Mouse (Mus musculus): Measurements from ENCODE around the gene Tab1. TPM values are rescaled to one million over a fixed set of nuclear protein-coding genes. Genes with fewer than 3 reads are reported as not detected.

The Tab1 gene
- total and polyA plus RNA-seq, 3 experiments = 11.6 to 17.7 (median 12.0) TPM

DNA sequence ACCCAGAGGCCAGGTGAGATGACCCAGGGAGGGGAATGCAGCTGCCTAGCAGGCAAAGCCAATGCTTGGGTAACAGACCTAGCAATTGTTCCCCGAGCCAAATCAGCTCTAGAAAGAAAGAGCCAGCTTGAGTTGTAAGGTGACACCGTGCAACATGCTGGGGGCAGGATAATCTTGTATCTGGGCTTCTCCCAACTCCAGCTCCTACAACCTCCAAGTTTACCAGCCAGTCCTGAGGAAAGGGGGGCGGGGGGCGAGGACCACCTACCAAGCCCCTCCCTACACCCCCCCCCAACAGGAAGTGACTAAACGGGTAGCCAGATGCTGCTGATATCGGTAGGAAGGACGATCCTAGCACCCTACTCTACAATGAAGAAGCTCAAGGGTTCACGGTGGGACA lies 38.4 kb downstream of the Tab1 start:
- Histone ChIP-seq H3K9me3 (replicated peaks; ENCODE audit: low read length) (peaks cover 2% of the 10 kb centered on the region), H3K4me3 (replicated peaks in 1 of 3; ENCODE audit: low read depth in 2 of 3, low read length in 2 of 3, poor library complexity in 1 of 3) (no peak overlapping the region), H3K4me1 (ENCODE audit: control insufficient read depth in 1 of 2, insufficient read depth in 2 of 2) (peaks cover 4 to 9% of the 10 kb centered on the region in 2 experiments; a peak in 3 of 4 replicates), H3K9ac (ENCODE audit: insufficient read depth, low read depth) (no peak overlapping the region), H3K27ac (ENCODE audit: insufficient read depth, low read depth) (no peak overlapping the region), H3K79me2 (replicated peaks; ENCODE audit: control insufficient read depth, extremely low read depth, insufficient read depth, poor library complexity, severe bottlenecking) (no peaks in the 10 kb centered on the region), H3K4me2 (ENCODE audit: insufficient read depth, low read depth, poor library complexity, severe bottlenecking) (no peak overlapping the region), H3K27me3 (replicated peaks) (peaks cover 74% of the 10 kb centered on the region), H3K36me3 (replicated peaks in 1 of 2; ENCODE audit: control insufficient read depth in 1 of 2, insufficient read depth in 1 of 2, low read length in 1 of 2) (no peaks in the 10 kb centered on the region)
- DNase-seq (ENCODE audit: extremely low read depth) = no peak
- in situ Hi-C loops (cut with MboI; ENCODE audit: low pct_ligation_motif_present, low pct_unique_long_range_greater_than_20kb, low sequenced_read_pairs) (no loop called here), dilution Hi-C loops (cut with MboI; ENCODE audit: extremely low pct_ligation_motif_present, extremely low pct_unique_long_range_greater_than_20kb, low sequenced_read_pairs) (no loop called here)
- TF ChIP-seq CHD2 (IDR thresholded peaks at IDR 0.05; ENCODE audit: low read length) = no peak
- no peak for TF ChIP-seq NELFE (IDR thresholded peaks at IDR 0.05; ENCODE audit: low read depth, low read length)
- no peak for TF ChIP-seq UBTF (IDR thresholded peaks at IDR 0.05; ENCODE audit: low read depth, low read length)
- TF ChIP-seq TBP (conservative IDR thresholded peaks at IDR 0.05; ENCODE audit: low read depth, low read length) = no peak
- TF ChIP-seq MXI1 (IDR thresholded peaks at IDR 0.05; ENCODE audit: low read depth, low read length) = no peak
- no peak for TF ChIP-seq ZKSCAN1 (IDR thresholded peaks at IDR 0.05; ENCODE audit: borderline replicate concordance, low read depth, low read length)
- TF ChIP-seq ELF1 (IDR thresholded peaks at IDR 0.05; ENCODE audit: low read depth, low read length) = no peak
- no peak for TF ChIP-seq ZMIZ1 (IDR thresholded peaks at IDR 0.05; ENCODE audit: low read depth, low read length)
- no peak for TF ChIP-seq MAZ (IDR thresholded peaks at IDR 0.05; ENCODE audit: low read depth, low read length)
- no peak for TF ChIP-seq POLR2A (IDR thresholded peaks at IDR 0.05; ENCODE audit: low read depth, low read length)

DNA sequence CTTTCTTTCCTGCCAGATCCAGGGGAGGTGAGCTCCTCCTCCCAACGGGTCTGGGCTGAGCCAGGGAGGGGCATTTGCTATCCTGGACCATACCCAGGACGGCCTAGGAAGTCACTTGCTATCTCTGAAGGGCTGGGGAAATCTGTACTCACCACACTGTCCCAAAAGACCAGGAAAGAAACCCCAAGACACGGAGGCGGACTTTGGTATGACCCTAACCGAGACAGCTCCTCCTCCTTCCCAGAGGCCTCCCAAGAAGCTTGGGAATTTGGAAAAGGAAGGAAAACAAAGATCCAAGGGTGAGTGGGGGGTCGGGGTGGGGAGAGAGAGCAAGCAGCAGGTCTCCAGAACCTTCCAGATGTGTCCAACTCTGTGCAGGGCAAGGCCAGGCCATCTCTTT lies 38.9 kb downstream of the Tab1 start:
- no peaks in the 10 kb centered on the region for H3K36me3 ChIP-seq (replicated peaks in 1 of 2; ENCODE audit: control insufficient read depth in 1 of 2, insufficient read depth in 1 of 2, low read length in 1 of 2)
- H3K9me3 ChIP-seq (replicated peaks; ENCODE audit: low read length) = peaks cover 2% of the 10 kb centered on the region
- H3K4me1 ChIP-seq (ENCODE audit: control insufficient read depth in 1 of 2, insufficient read depth in 2 of 2) = peaks cover 4 to 9% of the 10 kb centered on the region in 2 experiments; a peak in 3 of 4 replicates
- H3K9ac ChIP-seq (ENCODE audit: insufficient read depth, low read depth) = no peak overlapping the region
- H3K79me2 ChIP-seq (replicated peaks; ENCODE audit: control insufficient read depth, extremely low read depth, insufficient read depth, poor library complexity, severe bottlenecking) = no peaks in the 10 kb centered on the region
- no peak for DNase-seq (ENCODE audit: extremely low read depth)
- in situ Hi-C loops (cut with MboI; ENCODE audit: low pct_ligation_motif_present, low pct_unique_long_range_greater_than_20kb, low sequenced_read_pairs) = no loop called here
- no peak overlapping the region for H3K4me2 ChIP-seq (ENCODE audit: insufficient read depth, low read depth, poor library complexity, severe bottlenecking)
- dilution Hi-C loops (cut with MboI; ENCODE audit: extremely low pct_ligation_motif_present, extremely low pct_unique_long_range_greater_than_20kb, low sequenced_read_pairs) = no loop called here
- TF ChIP-seq JUN (IDR thresholded peaks at IDR 0.05; ENCODE audit: insufficient read depth, low read depth, low read length) = no peak
- TF ChIP-seq ELF1 (IDR thresholded peaks at IDR 0.05; ENCODE audit: low read depth, low read length) = no peak
- no peak for TF ChIP-seq BHLHE40 (IDR thresholded peaks at IDR 0.05; ENCODE audit: low read depth, low read length)
- TF ChIP-seq RAD21 (IDR thresholded peaks at IDR 0.05; ENCODE audit: low read depth, low read length) = no peak
- TF ChIP-seq HCFC1 (IDR thresholded peaks at IDR 0.05; ENCODE audit: low read depth, low read length) = no peak
- TF ChIP-seq MEF2A (IDR thresholded peaks at IDR 0.05; ENCODE audit: borderline replicate concordance, low read depth, low read length) = no peak
- no peak for TF ChIP-seq MAFK (IDR thresholded peaks at IDR 0.05; ENCODE audit: insufficient replicate concordance, low read length)
- no peak for TF ChIP-seq CHD1 (IDR thresholded peaks at IDR 0.05; ENCODE audit: low read depth, low read length)
- H3K27me3 ChIP-seq (replicated peaks) = peaks cover 75% of the 10 kb centered on the region
- no peak overlapping the region for H3K4me3 ChIP-seq (replicated peaks in 1 of 3; ENCODE audit: low read depth in 2 of 3, low read length in 2 of 3, poor library complexity in 1 of 3)
- H3K27ac ChIP-seq (ENCODE audit: insufficient read depth, low read depth) = no peak overlapping the region

Data from CH12.LX (cell line).